Mouse (Mus musculus) G1E (cell line): ENCODE measurements around the gene Tirap.

Experiments
- CTCF ChIP-seq: IDR thresholded peaks from 2 replicates; pipeline ENCODE4 v1.5.1; 2012; ENCODE audit warnings: low read depth, low read length, inconsistent platforms, mixed read lengths
- TAL1 ChIP-seq: conservative IDR thresholded peaks from 2 replicates; pipeline ENCODE4 v1.6.1; 2012; ENCODE audit warnings: low read depth, low read length, inconsistent platforms, mixed read lengths

DNA sequence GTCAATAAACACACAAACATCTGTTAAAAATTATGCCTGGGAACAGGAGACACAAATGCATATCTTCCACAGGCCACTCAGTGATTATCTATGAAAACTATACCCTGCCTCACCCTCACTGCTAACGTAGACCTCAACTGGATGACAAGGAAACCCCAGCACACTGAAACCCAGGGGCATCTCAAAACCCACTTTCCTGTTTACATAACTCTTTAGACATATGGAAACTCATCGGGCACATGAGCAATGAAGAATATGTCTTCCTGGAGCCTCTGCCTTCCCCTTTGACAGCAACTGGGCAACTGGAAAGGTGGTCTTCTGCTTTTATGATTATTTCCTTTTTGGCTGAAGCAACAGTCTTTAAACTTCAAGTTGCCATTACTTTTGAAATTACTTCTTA, 57.9 kb downstream of the Tirap start:
- TF ChIP-seq CTCF = no peak
- TF ChIP-seq TAL1 = no peak
